Comparison of ENCODE assay signal across 10 mouse cellular contexts in the genomic region with DNA sequence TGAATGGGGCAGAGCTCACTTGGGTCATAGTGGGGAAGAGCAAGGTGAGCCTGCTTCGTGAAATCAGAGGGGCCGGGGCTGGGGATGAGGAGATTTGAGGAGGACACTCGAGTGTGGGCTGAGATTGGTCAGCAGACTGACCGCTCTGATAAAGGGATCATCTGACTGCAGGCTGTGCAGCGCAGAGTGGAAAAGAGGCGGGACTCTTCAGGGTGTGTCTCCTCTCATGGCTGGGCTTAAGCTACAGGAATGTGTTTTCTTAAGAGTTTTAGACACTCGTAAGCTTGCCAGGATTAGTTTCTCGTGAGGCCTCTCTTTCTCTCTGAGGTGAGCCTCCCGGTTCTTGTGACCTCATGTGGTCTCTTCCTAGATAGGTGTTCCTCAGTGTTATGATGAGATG. TPM values are rescaled to one million over a fixed set of nuclear protein-coding genes. Genes with fewer than 3 reads are reported as not detected.
"Had no signal": no experiment of that assay in that cellular context is flagged by ENCODE, and none has a peak within 500 bp of the region (broad histone marks: within the 10 kb centered on the region; RNA-seq: fewer than 3 reads in every experiment).

No protein-coding gene starts in this region.

RNA-seq across cellular contexts. Expression of gene Plac9a, which starts 21.1 kb away (rescaled TPM):
- polyA plus RNA-seq: neural tube, embryonic 12.5 days; neural tube, embryonic 13.5 days; neural tube, embryonic 14.5 days; neural tube, embryonic 15.5 days; small intestine, adult 2 months; stomach, embryonic 16.5 days; thymus, adult 2 months; thymus, postnatal 0 days had no signal

RNA-seq across cellular contexts. Expression of gene Cphx1, which starts 56.3 kb away (rescaled TPM):
- polyA plus RNA-seq: neural tube, embryonic 12.5 days; neural tube, embryonic 13.5 days; neural tube, embryonic 14.5 days; neural tube, embryonic 15.5 days; small intestine, adult 2 months; spleen, adult 2 months; stomach, embryonic 16.5 days; thymus, adult 2 months; thymus, postnatal 0 days; urinary bladder, adult 2 months had no signal
